Mouse (Mus musculus) monocyte, adult 59 days (primary cell): Measurements from ENCODE around the gene Tshb. TPM values are rescaled to one million over a fixed set of nuclear protein-coding genes. Genes with fewer than 3 reads are reported as not detected.

Source experiments
- total RNA-seq, 2 experiments: library from RNA; stranded (reverse); gene quantifications; one replicate each; pipeline ENCODE4 v1.2.4; 2023

Gene Tshb
- not detected for total RNA-seq

DNA sequence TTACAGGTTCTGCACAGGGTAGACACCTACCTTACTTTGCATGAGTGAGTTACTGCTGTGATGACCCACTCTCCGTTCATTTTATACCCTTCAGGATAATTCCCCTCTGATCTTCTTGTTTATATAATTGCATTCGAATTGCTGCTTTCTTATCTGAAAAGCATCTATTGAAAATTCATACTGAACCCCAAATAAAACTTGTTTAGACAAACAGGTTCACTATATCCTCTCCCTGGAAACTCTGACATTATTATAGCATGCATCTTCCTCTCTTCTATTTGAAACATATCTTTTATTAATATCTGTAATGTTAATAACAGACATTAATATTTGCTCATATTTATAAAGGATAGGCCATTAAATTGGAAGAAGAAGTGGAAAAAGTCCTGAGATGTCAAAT is at the start of gene Tshb:
Gene Tshb (minus strand): TSS at position 101 of the 400 bp plus-strand sequence.

GRCm38 (mm10) chr3:102734313-102735030 is 48.0 kb downstream of the Tshb start, which contains the start of gene Tspan2:
Gene Tspan2, plus strand, starts transcription at chr3:102734529.

Other genes starting within 250 kb of the Tshb start
- 1 to 10 TPM; 2.9 to 3.2 TPM for gene Tspan2, start 48.2 kb downstream of the Tshb start, total RNA-seq
- gene Sycp1, start 153.4 kb upstream of the Tshb start, total RNA-seq = not detected
- not detected for gene Nr1h5, start 181.4 kb upstream of the Tshb start, total RNA-seq
- gene Sike1, start 213.0 kb upstream of the Tshb start, total RNA-seq = 10 to 100 TPM; 58.9 to 66.0 TPM
- 100 to 1,000 TPM; 340 to 373 TPM for gene Csde1, start 237.7 kb upstream of the Tshb start, total RNA-seq